Mouse (Mus musculus) adrenal gland, adult 18-20 months (tissue): ENCODE measurements around the gene Zfp866. TPM values are rescaled to one million over a fixed set of nuclear protein-coding genes. Genes with fewer than 3 reads are reported as not detected.
A peak's percentile ranks its signal among the peaks of the same experiment; 100 is the strongest.

Experiments
- DNase-seq, 2 experiments: peaks; one replicate each; pipeline ENCODE4 v3.0.0; 2021 to 2022; ENCODE audit warnings: low spot score in 2 of 2
- total RNA-seq, 2 experiments: library from RNA; stranded (reverse); gene quantifications; 1 replicate in 1 of 2; 2 replicates in 1 of 2; pipeline ENCODE4 v1.2.3; 2021

Zfp866 gene
- total RNA-seq, 2 experiments from 2014 or later: 20.1 to 24.1 TPM

DNA sequence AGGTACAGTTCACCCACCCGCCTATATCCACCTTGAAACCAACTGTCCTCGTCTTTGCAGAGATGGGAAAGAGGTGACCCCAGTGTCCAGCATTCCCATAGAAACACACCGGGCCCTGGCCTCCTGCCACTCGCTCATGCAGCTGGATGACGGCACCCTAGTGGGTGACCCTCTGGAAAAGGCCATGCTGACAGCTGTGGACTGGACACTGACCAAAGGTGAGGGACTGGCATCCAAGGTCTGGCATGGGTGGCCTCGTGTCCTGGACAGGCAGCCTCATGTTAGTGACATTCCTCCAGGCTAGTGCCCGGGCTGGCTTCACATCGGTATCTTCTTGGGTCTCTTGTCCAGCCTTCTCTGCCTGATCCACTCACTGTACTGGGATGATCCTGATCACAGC, 8.3 kb upstream of the Zfp866 start:
- DNase-seq: peak; percentile 1 to 14

DNA sequence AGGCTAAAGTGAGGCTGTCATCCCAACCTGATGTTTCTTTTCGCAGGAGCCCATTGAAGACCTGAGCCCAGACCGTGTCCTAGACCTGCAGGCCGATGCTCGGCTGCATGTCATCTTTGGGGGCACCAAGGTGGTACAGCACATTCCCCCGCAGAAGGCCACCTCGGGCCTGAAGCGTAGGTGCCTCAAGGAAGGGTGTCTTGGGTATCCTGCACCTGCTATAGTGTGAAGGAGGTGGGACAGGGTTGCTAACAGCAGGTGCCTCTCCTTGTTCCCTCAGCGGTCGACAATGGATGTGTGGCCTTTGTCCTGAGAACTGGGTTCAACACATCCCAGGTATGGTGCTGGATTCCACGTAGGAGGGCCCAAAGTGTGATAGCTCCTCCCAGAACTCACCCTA, 6.7 kb upstream of the Zfp866 start:
- peak in 1 of 2 experiments; percentile 1 for DNase-seq

DNA sequence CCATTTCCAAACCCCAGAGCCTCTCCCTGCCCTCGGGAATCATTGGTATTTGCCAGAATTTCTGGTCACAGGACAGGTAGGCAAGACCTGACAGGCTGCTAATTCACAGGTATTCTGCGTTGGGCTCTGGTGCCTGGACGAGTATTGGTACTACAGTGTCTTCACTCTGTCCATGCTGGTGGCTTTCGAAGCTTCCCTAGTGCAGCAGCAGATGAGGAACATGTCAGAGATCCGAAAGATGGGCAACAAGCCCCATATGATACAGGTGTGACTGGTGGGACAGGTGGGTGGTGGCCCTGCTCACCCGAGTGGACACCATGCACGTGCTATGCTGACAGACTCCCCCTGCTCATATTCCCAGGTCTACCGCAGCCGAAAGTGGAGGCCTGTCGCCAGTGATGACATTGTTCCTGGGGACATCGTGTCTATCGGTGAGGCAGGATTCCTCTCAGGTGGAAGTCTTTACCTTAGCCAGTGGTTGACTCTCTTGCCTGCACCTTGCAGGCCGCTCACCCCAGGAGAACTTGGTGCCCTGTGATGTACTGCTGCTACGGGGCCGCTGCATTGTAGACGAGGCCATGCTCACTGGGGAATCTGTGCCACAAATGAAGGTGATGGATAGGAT, 5.9 kb upstream of the Zfp866 start:
- peak; percentile 1 to 16 for DNase-seq

DNA sequence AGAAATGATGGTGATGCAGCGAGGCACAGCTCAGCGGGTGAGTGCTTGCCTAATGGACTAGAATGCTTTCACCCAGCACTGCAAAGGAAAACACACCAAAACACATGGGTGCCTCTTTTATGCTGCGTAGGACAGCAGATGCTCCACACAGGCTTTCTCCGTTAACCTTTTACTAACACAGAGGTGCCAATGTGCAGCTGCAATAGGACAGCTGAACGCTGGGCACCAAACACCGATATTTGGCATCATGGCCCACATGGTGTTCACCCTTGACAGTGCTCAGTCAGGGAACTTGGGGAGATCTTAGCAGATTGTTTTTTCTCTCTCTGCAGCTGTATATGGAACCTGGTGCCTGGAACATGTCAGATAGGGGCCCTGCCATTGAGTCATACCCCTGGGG, 3.9 kb upstream of the Zfp866 start:
- DNase-seq: no peak

DNA sequence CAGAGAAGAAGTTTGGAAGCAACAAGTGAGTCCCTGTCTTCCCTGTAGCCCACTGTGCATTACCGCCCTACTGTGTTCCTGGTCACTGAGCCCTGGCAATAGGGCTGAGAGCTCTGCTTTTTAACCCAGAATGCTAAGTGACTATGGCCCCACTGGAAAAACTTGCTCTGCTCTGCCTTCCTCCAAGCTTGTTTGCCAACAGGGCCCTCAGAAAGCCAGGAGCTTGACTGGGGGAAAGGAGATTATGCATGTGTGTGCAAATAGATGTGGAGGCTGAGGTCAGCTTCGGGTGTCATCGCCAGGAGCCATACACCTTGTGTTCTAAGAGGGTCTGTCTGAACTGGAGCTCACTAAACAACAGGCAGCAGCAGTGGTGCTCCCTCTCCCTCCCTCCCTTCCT, 3.1 kb upstream of the Zfp866 start:
- no peak for DNase-seq

DNA sequence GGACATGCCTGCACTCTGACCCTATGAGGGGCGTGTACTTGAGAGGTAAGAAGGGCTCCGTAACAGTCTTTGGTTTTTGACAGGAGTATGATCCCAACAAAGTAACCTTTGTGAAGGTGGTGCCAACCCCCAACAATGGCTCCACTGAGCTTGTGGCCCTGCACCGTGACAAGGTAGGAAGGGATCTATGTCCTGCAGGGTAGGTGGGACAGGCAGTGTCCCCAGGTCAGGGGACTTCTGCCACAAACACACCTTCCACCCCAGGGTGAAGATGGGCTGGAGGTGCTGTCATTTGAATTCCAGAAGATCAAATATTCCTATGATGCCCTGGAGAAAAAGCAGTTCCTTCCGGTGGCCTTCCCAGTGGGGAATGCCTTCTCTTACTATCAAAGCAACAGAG, 2.7 kb upstream of the Zfp866 start:
- DNase-seq: no peak

DNA sequence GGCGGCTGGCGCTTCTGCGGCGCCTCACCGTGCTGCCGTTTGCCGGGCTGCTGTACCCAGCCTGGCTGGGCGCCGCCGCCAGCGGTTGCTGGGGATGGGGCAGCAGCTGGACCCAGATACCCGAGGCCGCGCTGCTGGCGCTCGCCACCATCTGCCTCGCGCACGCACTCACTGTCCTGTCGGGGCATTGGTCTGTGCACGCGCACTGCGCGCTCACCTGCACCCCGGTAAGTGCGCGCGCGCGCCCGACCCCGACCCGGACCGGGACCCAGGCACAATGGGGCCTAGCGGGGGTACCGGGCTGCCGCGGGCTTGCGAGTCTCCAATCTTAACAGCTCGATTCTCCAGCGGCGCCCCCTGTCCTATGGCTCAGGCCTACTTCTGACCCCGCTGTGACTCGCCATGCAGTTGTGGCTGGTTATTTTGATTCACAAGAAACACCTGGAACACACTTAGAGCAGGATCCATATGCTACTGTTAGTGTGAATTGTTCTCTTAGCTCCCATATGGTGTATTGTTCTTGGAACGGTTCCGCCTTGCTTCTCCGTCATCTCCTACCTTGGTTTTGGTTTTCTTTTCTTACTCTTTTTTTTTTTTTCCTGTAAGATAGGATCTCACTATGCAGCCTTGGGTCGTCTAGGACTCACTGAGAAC, 564 bp upstream of the Zfp866 start:
- peak in 1 of 2 experiments; percentile 51 for DNase-seq

DNA sequence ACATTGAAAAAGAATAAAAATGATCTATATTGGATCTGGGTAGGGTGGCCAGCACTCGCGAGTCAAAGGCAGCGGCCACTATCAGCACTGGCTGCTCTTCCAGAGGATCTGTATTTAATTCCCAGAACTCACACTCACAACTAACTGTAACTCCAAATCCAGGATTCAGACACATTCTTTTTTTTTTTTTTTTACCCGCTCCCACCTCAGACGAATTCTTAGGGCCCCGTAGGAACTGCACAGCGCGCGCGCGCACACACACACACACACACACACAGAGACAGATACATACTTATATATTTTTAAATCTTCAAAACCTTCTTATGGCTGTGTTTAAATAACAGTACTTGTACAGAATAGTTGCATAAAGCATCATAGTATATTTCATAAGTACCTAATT, 614 bp downstream of the Zfp866 start:
- DNase-seq: no peak

- DNase-seq: no peak
These were observed 1.2 kb downstream of the Zfp866 start for GRCm38 (mm10) chr8:69789731-69790130.

DNA sequence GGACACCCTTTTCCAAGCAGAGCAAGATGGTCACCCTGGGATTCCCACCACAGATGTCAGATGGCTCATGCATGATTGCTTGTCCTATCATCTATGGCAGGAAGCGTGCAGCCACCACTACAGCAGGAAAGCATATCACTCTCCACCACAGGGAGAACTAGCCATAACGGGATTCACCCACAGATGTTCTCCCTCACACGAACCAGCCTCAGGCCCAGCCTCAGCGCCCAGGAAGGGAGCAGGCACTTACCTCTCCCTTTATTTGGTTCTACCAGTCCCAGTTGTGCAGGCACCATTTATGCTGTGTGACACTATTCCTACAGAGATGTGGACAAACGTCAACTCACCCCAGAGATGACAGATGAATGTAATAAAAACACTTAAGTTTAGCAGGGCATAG, 1.9 kb downstream of the Zfp866 start:
- DNase-seq: no peak

DNA sequence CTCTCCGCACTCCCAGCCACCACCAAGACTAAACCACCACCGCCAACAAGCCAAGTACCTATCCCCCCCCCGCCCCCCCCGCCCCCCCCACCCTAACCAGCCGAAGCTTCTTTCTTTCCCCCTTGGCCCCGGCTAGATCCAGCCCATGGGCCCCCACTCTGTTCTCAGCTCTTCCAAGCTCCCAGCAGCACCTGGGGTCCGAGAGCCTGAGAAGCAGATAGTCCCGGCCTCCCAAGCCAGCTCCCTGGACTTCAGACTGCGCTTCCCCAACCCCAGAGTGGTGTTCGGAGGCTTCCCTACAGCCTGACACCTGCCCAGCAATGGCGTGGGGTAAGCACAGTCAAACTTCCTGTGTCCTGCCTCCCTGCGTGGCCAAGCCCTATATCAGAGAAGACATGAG, 13.9 kb downstream of the Zfp866 start:
- no peak for DNase-seq

DNA sequence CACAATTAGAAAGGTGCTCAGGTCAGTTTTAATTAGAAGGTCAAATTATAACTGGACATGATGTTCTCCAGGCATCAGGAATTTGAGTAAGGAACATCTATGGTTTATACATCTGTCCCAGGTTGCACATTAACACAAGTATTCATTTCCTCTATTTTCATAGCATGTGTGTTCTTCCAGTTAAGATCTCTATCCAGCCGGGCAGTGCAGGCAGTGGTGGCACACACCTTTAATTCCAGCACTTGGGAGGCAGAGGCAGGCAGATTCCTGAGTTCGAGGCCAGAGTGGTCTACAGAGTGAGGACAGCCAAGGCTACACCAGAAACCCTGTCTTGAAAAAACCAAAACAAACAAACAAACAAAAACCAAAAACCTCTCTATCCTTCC, 15.8 kb downstream of the Zfp866 start:
- no peak for DNase-seq

GRCm38 (mm10) chr8:69774503-69775148, 16.4 kb downstream of the Zfp866 start, which contains the start of gene Gm20422:
Gene Gm20422 (minus strand): TSS chr8:69774886.
- peak; percentile 75 to 77 for DNase-seq

DNA sequence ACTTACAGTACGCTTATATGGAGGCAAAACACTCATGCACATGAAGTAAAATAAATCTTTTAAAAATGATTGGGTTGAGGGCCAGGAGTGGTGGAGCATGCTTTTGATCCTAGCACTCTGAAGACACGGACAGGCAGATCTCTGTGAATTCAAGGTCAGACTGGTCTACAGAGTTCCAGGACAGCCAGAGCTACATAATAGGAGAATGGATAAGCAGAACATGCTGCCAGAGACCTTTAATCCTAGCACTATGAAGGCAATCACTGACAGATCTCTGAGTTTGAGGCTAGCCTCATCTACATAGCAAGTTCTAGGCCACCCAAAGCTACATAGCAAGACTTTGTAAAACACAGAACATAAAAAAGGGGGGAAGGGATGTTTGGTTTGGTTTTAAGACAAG, 18.9 kb downstream of the Zfp866 start:
- DNase-seq: no peak

DNA sequence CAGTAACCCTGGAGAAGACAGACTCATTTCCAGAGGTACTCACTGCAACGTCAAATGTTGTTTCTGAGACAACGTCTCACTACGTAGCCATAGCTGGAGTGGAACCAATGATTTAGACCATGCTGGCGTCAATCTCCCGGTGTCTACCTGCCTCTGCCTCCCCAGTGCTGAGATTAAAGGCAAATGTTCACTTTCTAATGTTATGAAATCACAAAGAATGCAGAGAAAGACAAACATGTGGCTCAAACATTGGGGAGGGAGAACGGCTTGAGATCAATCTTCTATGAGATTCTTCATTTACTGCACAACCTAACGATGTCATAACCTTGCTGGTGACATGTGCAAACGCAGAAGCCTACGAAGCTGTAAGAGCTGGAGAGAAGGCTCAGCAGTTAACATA, 19.8 kb downstream of the Zfp866 start:
- DNase-seq: no peak

- DNase-seq: no peak
These were observed 29.0 kb downstream of the Zfp866 start for GRCm38 (mm10) chr8:69761814-69762445.

DNA sequence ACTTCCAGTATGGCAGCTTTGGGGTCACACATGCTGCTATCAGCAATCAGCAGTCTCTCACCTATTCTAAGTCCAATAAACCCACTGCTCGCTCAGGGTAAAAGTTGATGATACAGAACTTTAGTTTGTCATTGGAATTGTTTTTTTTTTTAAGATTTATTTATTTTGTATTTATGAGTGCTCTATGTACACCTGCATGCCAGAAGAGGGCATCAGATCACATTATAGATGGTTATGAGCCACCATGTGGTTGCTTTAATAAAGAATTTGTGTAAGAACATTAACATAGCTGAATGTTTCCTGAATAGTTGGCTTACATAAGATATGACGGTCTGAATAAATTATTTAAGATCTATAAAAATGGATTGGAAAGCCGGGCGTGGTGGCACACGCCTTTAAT, 32.7 kb downstream of the Zfp866 start:
- no peak for DNase-seq

GRCm38 (mm10) chr8:69752437-69752836, 38.5 kb downstream of the Zfp866 start:
- no peak for DNase-seq

- DNase-seq: peak; percentile 96 to 98
These were observed 41.2 kb downstream of the Zfp866 start, which contains the start of gene Zfp963 for GRCm38 (mm10) chr8:69749544-69750454. Gene Zfp963 (minus strand): TSS chr8:69749970.

DNA sequence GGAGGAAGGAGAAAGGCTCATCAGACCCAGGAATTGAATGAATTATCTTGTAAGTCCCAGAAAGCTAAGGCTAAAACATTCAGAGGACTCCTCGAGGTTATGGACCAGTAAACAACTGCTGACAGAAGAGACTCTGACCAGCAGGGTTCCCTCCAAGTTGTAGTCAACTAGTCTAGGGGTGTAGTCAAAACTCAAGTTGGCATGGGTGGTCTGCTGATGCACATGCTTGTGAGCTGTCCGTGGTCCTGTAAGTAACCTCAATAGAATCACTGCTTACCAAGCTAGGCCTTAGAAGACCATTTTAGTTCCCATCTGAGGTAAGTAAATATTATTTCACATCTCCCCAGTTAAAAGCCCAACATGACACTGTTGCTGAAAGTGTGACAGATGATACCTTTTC, 49.7 kb downstream of the Zfp866 start:
- DNase-seq: no peak

DNA sequence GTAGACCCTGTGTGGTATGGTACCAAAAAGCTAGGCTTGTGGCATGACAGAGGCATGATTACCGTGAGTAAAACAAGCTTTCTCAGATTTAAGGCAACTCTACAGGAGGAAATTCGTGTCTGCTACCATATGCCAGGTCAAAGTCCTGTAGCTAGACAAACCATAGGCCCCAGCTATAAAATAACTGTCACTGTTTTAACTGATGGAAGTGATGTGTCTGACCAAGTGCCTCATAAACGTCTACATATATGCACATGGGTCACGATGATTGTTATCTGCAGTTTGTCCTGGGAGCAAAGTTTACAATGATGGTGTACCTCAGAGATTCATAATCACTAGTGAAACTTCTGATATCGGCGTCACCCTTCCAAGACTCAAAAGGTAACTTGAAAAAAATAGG, 50.2 kb downstream of the Zfp866 start:
- no peak for DNase-seq
